Mouse (Mus musculus): ENCODE measurements around the gene Nfil3. TPM values are rescaled to one million over a fixed set of nuclear protein-coding genes. Genes with fewer than 3 reads are reported as not detected.

The Nfil3 gene
- total and polyA plus RNA-seq, 3 experiments, result 23.5 to 34.6 (median 30.0) TPM

- Histone ChIP-seq H3K27ac (ENCODE audit: insufficient read depth, low read depth) (no peak overlapping the region), H3K79me2 (replicated peaks; ENCODE audit: control insufficient read depth, extremely low read depth, insufficient read depth, poor library complexity, severe bottlenecking) (peaks cover 97% of the 10 kb centered on the region), H3K36me3 (replicated peaks in 1 of 2; ENCODE audit: control insufficient read depth in 1 of 2, insufficient read depth in 1 of 2, low read length in 1 of 2) (peaks cover 10 to 60% of the 10 kb centered on the region in 2 experiments), H3K4me3 (replicated peaks in 1 of 3; ENCODE audit: low read depth in 2 of 3, low read length in 2 of 3, poor library complexity in 1 of 3) (no peak overlapping the region), H3K4me1 (ENCODE audit: control insufficient read depth in 1 of 2, insufficient read depth in 2 of 2) (peaks cover 29 to 79% of the 10 kb centered on the region in 2 experiments), H3K4me2 (ENCODE audit: insufficient read depth, low read depth, poor library complexity, severe bottlenecking) (no peak overlapping the region), H3K9ac (ENCODE audit: insufficient read depth, low read depth) (no peak overlapping the region), H3K9me3 (replicated peaks; ENCODE audit: low read length) (no peaks in the 10 kb centered on the region), H3K27me3 (replicated peaks) (no peaks in the 10 kb centered on the region)
- dilution Hi-C loops (cut with MboI; ENCODE audit: extremely low pct_ligation_motif_present, extremely low pct_unique_long_range_greater_than_20kb, low sequenced_read_pairs), result no loop called here
- TF ChIP-seq CHD1 (IDR thresholded peaks at IDR 0.05; ENCODE audit: low read depth, low read length) (no peak), BHLHE40 (IDR thresholded peaks at IDR 0.05; ENCODE audit: low read depth, low read length) (no peak), JUND (conservative IDR thresholded peaks at IDR 0.05; ENCODE audit: low read depth, low read length) (no peak), RCOR1 (conservative IDR thresholded peaks at IDR 0.05; ENCODE audit: low read depth, low read length) (no peak), MEF2A (IDR thresholded peaks at IDR 0.05; ENCODE audit: borderline replicate concordance, low read depth, low read length) (no peak), MYC (IDR thresholded peaks at IDR 0.05; ENCODE audit: low read depth, low read length) (no peak), MAZ (IDR thresholded peaks at IDR 0.05; ENCODE audit: low read depth, low read length) (no peak), CHD2 (IDR thresholded peaks at IDR 0.05; ENCODE audit: low read length) (no peak), NELFE (IDR thresholded peaks at IDR 0.05; ENCODE audit: low read depth, low read length) (no peak), RAD21 (IDR thresholded peaks at IDR 0.05; ENCODE audit: low read depth, low read length) (no peak), USF1 (IDR thresholded peaks at IDR 0.05; ENCODE audit: low read depth, low read length) (no peak), ELF1 (IDR thresholded peaks at IDR 0.05; ENCODE audit: low read depth, low read length) (no peak), UBTF (IDR thresholded peaks at IDR 0.05; ENCODE audit: low read depth, low read length) (no peak), USF2 (conservative IDR thresholded peaks at IDR 0.05; ENCODE audit: low read depth, low read length) (no peak), KAT2A (IDR thresholded peaks at IDR 0.05; ENCODE audit: insufficient replicate concordance, low read length) (no peak), TBP (conservative IDR thresholded peaks at IDR 0.05; ENCODE audit: low read depth, low read length) (no peak), ETS1 (conservative IDR thresholded peaks at IDR 0.05; ENCODE audit: low read depth, low read length) (no peak)
- in situ Hi-C loops (cut with MboI; ENCODE audit: low pct_ligation_motif_present, low pct_unique_long_range_greater_than_20kb, low sequenced_read_pairs), result loop anchor here (5.0 to 25.0 kb wide), 3 partner anchors 57 to 1137 kb away; partner anchors contain the start of gene Gadd45g
- DNase-seq (ENCODE audit: extremely low read depth), result no peak
These were observed 6.2 kb downstream of the Nfil3 start for GRCm38 (mm10) chr13:52974676-52975075.

GRCm38 (mm10) chr13:52973427-52973826 lies 7.4 kb downstream of the Nfil3 start:
- no peak overlapping the region for H3K4me3 ChIP-seq (replicated peaks in 1 of 3; ENCODE audit: low read depth in 2 of 3, low read length in 2 of 3, poor library complexity in 1 of 3)
- peaks cover 89% of the 10 kb centered on the region for H3K79me2 ChIP-seq (replicated peaks; ENCODE audit: control insufficient read depth, extremely low read depth, insufficient read depth, poor library complexity, severe bottlenecking)
- H3K36me3 ChIP-seq (replicated peaks in 1 of 2; ENCODE audit: control insufficient read depth in 1 of 2, insufficient read depth in 1 of 2, low read length in 1 of 2), result peaks cover 18 to 72% of the 10 kb centered on the region in 2 experiments
- dilution Hi-C loops (cut with MboI; ENCODE audit: extremely low pct_ligation_motif_present, extremely low pct_unique_long_range_greater_than_20kb, low sequenced_read_pairs) (no loop called here), in situ Hi-C loops (cut with MboI; ENCODE audit: low pct_ligation_motif_present, low pct_unique_long_range_greater_than_20kb, low sequenced_read_pairs) (loop anchor here (5.0 to 10.0 kb wide), 2 partner anchors 56 to 119 kb away; no protein-coding TSS in a partner anchor)
- no peak overlapping the region for H3K27ac ChIP-seq (ENCODE audit: insufficient read depth, low read depth)
- H3K9ac ChIP-seq (ENCODE audit: insufficient read depth, low read depth), result no peak overlapping the region
- TF ChIP-seq EP300 (IDR thresholded peaks at IDR 0.05; ENCODE audit: low read length) (no peak), MAZ (IDR thresholded peaks at IDR 0.05; ENCODE audit: low read depth, low read length) (no peak), SMC3 (IDR thresholded peaks at IDR 0.05; ENCODE audit: low read depth, low read length) (no peak), MAFK (IDR thresholded peaks at IDR 0.05; ENCODE audit: insufficient replicate concordance, low read length) (no peak), ETS1 (conservative IDR thresholded peaks at IDR 0.05; ENCODE audit: low read depth, low read length) (no peak), CHD2 (IDR thresholded peaks at IDR 0.05; ENCODE audit: low read length) (no peak), BHLHE40 (IDR thresholded peaks at IDR 0.05; ENCODE audit: low read depth, low read length) (no peak), USF1 (IDR thresholded peaks at IDR 0.05; ENCODE audit: low read depth, low read length) (no peak)
- H3K9me3 ChIP-seq (replicated peaks; ENCODE audit: low read length), result no peaks in the 10 kb centered on the region
- no peak for DNase-seq (ENCODE audit: extremely low read depth)
- peaks cover 29 to 79% of the 10 kb centered on the region in 2 experiments for H3K4me1 ChIP-seq (ENCODE audit: control insufficient read depth in 1 of 2, insufficient read depth in 2 of 2)
- no peak overlapping the region for H3K4me2 ChIP-seq (ENCODE audit: insufficient read depth, low read depth, poor library complexity, severe bottlenecking)
- H3K27me3 ChIP-seq (replicated peaks), result no peaks in the 10 kb centered on the region
